Mouse (Mus musculus) frontal cortex, postnatal 36 days (tissue): ENCODE results near the gene Pear1.
"Not testable (repeated sequence)": the region's sequence is repeated elsewhere in the genome, so short reads cannot be mapped to it uniquely, and the experiment has no call there.

Source experiments
- DNase-seq, 2 experiments: peaks; one replicate each; pipeline ENCODE4 v3.0.0; 2022; ENCODE audit warnings: low spot score in 2 of 2

Gene Pear1

DNA sequence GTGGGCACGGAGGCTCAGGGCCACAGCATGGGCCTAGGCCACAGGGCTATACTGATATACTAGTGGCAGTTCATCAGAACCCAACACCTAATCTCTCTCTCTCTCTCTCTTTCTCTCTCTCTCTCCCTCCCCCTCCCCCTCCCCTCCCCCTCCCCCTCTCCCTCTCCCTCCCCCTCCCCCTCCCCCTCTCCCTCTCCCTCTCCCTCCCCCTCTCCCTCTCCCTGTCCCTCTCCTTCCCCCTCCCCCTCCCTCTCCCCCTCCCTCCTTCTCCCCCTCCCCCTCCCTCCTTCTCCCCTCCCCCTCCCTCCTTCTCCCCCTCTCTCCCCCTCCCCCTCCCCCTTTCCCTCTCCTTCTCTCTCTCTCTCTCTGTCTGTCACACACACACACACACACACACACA lies at the start of gene Pear1:
Pear1 (minus strand) TSS at position 101 of the 400 bp plus-strand sequence.
- DNase-seq, result not testable (repeated sequence)

DNA sequence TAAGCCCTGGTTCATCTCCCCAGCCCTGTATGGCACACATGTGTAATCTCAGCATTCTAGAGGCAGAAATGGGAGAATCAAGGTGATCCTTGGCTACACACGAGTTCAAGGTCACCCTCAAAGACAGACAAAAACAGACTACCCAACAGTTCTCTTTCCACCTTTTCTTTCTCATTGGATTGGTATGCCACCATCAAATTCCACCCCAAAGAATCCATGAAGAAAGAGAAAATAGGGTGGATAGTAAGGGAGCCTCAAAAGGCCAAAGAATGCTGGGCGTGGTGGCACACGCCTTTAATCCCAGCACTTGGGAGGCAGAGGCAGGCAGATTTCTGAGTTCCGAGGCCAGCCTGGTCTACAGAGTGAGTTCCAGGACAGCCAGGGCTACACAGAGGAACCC lies 40.0 kb upstream of the Pear1 start:
- DNase-seq, result not testable (repeated sequence)

DNA sequence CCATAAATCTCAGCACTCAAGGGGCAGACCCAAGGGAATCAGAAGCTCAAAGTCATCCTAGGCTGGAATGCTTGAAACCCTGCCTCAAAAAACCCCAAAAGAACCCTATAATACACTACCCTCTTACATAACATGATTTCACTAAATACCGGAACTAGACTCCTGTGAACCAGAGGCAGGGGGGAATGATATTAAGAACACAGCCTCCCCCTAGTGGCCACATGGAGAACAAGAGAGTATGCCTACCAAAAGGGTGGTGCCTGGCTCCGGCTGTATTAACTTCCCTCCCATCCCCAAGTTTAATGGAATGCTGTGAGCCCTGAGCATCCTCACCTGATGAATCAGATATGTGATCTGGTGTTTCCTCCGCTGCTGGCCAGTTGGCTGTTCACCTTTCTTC lies 35.7 kb upstream of the Pear1 start:
- peak; percentile 56 to 83 for DNase-seq

DNA sequence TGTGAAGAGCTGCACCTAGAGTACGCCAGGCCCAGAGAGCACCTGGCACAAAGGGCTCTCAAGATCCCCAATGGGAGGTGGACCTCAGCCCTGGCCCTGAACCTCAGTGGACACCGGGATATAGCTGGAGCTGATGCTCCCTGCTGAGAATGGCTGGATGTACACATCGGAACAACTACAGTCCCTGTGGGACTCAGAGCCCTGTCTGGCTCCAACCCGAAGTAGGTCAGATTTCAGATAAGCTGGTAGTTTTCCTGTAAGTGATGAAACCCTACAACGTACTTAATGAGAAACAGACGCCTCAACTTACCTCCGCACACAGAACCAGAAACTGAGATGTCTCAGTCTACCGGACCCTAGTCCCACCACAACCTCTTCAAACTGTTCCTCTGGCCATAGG lies 33.6 kb upstream of the Pear1 start:
- no peak for DNase-seq

DNA sequence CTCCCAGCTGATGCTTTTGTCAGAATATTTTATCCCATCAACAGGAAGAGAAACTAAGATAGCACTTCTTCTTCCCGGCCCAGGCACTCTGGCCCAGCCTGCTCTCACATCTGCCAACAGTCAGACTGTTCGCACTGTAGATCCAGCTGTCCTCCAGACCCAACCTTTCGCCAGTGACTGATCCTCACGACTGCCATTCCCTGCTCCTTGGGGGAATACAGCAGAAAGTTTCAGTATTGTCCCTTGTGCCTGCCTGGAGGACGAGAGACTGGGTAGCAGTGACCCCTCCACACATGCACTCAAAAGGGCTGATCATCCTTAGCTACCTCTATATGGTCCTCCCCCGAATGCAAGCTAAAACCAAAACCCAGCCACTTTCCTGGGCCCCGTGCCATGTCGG lies 31.8 kb upstream of the Pear1 start:
- no peak for DNase-seq

DNA sequence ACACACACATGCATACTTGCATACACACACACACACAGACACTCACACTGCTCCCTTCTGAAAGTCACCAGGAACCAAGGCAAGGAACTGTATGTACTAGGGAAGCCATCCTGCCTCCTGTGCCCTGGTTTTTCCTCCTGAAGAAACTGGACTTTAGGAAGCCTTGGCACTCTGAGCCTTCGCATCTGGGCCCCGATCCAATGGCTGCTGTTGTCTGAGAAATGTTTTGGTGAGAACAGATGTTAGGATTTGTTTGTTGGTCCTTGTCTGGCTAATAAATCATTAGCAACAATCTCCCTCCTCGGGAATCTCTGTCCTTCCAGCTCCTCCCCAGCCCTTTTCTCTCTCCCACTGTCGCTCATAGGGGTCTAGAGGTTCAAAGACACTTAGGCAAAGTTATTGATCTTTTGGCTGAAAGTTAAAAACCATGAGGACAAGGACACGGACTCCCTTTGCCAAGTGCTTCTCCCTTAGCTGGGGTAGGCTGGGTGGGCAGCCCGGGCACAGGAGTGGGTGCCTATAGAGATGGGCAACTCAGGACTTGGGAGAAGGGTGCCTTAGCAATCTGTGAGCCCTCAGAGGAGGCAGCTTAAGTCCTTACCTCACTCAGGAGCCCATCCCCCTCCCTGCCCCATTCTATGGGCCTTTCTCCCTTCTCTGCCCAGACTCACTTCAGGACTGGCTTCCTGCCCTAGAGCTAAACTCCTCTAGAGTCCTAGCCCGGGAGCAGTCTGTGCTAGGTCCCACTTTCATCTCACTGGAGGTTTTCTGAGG lies 30.9 kb upstream of the Pear1 start:
- no peak for DNase-seq

DNA sequence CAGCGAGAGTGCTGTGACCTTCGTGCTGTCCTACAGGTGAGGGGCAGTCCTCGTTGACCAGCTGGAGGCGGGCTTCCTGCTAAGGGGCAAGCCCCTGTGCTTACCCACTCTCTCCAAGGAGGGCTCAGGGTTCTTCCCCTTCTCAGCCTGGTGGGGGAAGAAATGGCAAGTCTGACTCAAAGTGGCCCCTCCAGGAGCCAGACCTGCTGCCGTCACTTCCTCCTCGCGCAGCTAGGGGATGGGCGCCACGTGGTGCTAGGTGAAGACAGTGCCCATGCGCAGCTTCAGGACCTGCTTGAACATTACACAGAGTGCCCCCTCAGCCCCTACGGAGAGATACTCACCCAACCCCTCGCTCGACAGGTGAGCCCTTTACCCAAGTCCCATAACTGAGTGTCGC lies 25.0 kb upstream of the Pear1 start:
- no peak for DNase-seq

DNA sequence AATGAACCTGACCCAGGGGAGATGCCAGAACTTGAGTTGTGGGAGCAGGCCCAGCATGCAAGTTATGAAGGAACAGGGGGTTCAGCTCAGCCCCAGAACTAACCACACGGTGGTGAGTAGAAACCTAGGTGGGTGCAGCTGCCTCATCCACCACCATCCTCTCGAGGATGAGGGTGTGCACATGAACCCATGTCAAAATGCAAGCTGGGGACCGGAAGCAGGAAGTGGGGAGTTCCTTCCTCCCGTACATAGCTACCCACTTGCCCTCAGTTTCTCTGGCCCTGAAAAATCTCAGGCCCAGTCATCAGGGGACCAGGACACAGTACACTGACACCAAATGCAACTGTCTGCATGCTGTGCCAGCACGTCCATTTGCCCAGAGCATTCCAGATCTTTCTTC lies 23.6 kb upstream of the Pear1 start:
- DNase-seq, result no peak

DNA sequence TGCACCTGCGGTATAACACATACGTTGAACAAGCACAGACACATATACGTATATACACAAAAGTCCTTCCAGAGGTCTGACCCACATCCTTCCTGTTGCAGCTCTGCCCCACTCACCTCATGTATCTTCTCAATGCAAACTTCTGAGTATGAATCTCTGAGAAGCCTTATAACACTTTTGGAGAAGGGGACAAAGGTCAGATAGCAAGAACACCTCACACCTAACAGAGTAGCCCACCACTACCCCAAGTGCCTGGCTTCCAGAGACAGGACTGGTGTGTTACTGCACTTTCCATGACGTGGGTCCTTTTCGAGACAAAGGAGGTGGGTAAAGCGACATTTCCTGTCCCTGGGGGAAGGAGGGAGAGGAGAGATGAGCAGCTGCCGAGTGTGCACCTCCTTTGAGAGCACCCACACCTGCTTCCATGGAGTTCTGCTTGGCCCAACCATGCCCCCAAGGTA lies 22.6 kb upstream of the Pear1 start, which contains the start of gene Sh2d2a:
Sh2d2a (plus strand) TSS at position 106 of the 461 bp plus-strand sequence.
- no peak for DNase-seq

DNA sequence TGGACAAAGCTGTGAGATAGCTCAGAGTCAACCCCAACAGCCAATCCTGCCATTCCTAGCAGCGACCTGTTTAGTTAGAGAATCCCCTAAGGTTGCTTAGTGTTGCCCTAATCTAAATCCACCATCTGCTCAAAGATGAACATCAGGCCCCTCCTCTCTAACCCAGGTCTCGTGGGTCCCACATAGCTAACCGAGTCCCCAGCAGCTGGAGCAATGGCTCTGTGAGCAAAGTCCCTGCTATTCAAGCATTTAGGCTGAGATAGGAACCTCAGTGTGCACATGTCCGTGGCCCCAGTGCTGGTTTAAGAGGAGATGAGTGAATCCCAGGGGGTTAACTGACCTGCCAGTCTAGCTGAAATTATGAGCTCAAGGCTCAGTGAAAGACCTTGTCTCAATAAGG lies 22.1 kb upstream of the Pear1 start:
- no peak for DNase-seq

DNA sequence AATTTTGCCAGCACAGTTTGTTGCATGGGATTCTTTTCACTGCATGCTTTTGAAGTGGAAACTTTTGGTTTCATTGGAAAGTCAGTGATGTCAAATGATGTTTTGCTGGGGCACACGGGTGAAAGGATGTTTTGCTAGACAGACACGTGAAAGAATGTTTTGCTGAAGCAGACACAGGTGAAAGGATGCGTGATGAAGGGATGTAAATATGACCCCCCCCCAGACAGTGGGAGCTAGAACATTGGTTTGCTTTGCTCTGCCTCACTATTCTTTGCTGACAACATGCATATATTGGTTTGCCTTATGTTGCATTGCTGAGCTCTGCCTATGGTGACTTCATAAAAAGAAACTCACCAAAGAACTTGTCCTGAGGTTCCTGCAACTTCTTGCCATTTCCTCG lies 20.9 kb upstream of the Pear1 start:
- no peak for DNase-seq

DNA sequence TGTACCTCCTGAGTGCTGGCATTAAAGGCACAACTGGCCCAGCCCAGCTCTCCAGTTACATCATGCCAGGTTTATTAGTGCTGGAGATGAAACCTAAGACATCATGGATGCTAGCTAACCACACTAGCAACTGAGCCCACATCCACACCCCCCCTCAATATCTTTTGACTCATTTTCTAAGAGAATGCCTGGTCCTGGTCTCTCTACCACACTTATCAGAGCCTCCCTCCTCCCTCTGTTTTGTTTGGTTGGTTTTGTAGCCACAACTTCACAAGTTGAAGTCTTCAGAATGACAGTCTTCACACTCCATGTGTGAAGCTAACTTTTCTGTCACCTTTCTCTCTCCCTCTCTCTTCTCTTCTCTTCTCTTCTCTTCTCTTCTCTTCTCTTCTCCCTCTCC lies 16.8 kb upstream of the Pear1 start:
- no peak for DNase-seq

DNA sequence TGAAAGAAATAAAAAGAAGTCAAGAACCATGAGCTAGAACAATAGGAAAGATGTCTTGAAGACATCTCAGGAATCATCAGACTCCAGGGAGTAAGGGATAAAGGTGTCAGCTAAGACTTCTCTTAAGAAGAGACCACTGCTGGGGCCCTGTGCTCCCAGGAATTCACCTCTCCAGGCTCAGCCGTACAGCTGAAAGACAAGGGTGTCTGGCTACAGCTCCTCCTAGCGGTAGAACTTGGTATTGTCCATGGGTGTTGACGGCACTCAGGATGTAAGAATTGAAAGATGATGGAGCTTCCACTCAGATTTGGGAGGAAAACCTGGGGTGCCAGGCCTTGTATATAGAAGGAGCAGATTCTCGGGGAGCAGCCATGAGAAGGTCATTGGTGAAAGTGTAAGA lies 14.5 kb upstream of the Pear1 start:
- DNase-seq, result peak; percentile 78 to 79

DNA sequence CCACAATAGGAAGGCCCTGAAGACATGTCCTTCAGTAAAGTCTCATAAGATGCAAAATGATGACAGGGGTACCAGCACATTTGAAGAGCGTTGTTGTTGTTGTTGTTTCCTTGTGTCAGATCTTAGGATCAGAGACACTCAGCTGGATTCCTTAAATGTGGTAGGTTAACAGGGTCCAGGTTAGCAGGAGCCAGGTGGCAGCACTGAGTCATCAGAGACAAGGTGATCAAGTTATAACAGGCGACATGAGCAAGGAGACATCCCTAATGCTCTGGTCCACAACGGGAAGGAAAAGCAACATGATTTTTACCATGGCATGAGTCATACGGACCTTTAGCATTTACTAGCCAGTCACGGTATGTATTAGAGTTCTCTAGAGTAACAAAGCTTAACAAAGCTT lies 9.4 kb upstream of the Pear1 start:
- no peak for DNase-seq

DNA sequence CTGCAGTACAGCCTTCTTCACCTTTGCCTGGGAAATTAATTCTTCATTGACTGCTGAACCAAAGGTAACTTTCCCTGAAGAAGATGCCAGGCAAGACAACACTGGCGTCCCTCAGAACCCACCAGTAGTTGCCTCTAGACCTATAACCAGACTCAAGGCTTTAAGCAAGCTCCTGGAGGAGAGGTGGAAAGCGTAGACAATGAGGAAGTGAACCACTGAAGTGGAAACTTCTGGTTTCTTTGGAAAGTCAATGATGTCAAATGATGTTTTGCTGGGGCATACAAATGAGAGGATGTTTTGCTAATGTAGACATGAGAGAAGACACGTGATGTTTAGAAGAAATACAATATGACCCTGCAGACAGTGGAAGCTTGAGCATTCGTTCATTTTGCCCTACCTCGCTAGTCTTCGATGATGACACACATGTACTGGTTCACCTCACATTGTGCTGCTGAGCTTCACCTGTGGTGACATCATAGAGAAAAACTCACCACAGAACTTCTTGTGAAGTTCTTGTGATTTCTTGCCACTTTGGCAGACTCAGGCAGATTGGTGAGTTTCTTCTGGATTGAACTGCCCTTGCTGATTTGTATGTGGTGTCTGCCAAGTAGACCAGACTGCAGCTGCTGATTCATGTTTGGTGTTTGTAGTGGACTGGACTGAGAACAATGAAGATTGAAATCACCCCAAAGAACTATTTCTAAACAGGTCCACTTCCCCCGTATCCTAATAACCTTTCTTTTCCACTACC lies 8.2 kb upstream of the Pear1 start:
- DNase-seq, result no peak

DNA sequence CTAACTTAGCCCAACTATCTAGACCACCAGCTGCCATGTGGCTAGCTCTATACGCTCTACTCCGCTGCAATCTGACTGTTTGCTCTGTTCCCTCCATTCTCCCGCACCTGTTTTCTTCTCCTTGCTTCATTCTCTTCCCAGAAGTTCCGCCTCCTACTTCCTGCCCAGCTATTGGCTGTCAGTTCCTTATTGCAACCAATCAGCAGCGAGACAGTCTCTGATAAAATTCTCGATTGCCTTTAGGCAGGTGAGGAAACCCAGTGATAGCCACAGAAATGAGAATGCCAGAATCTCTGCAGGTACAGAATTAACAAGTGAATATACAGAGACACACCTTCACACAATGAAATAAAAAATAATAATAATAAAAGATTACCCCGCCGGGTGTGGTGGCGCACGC lies 4.9 kb upstream of the Pear1 start:
- DNase-seq, result no peak

DNA sequence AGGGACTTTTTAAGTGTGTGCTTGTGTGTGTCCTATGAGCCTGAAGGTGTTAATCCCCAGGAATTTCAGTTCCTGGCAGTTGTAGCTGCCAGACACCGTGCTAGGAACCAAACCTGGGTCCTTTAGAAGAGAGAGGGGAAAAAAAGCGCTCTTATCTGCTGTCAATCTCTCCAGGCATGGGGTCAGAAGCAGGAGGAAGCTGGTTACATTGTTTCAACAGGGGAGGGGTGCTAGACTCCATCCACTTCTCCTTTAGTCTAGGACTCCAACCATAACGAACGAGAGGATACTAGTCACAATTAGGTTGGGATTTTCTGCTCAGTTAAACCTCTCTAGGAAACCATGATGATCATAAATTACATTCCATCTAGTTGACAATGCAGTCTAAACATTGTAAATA lies 4.3 kb upstream of the Pear1 start:
- DNase-seq, result no peak

DNA sequence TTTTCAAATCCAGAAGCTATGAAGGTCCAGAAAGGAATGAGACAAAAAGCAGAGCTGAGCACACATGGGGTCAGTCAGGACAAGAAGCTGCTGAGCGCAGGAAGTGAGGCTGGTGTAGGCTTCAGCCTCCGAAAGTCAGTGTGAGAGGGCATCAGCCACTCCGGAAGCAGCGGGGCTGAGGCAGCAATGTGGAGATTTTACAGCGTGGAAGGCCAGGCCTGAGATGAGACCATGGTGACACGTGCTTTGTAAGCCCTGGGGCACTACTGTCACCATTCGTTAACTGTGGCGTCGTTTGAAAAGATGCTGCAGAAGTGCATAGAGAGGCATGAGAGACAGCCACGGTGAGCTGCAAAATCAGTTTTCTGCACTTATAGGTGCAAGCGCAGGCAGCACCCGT lies 5.9 kb downstream of the Pear1 start:
- no peak for DNase-seq

DNA sequence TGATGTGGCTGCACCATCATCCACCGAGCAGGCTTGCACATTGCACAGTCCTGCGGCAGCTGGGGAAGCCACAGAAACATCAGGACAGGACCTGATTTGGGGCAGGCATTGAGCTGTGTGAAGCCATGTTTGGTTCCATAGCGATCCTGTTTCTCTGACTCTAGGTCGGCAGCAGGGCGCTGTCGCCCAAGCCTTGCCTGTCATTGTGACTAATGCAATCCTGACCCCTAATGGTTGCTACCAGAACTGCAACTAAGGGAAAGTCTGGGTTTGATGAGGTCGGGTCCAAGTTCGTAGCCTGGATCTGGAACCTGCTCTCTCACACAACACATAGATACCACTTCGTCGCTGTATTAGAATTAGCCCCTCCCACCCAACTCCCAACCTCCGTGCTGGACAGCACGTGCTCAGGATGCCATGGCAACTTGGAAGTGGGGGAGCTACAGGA lies 7.4 kb downstream of the Pear1 start:
- DNase-seq, result peak; percentile 69 to 84

DNA sequence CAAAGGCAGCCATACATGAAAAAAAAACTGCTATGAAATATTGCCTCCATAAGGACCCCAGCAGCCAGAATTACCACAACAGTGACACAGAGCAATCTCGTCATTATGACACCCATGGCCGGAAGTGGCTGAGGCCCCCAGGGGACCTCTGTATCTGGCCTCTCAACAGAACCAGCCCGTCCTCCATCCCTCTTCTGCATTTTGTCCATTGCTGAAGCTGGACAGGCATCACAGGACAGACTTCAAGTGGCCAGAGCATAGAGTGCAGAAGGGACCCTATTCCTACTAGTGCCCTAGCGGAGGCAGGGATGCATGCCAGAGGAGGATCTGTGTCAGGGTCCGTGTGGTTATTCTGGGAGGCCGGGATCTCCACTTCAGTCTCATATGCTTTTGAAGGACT lies 7.9 kb downstream of the Pear1 start:
- no peak for DNase-seq

DNA sequence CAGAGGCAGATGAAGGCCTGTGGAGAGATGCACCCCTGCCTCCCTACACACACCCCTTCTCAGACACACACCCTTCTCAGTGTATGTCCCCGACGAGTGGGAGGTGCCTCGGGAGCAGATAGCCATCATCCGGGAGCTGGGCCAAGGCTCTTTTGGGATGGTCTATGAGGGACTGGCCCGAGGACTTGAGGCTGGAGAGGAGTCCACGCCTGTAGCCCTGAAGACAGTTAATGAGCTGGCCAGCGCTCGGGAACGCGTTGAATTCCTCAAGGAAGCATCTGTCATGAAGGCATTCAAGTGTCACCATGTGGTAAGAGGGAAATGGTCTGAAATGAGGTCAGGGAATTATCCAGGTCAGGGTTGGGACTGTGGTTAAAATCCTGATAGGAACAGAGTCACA lies 11.2 kb downstream of the Pear1 start:
- DNase-seq, result no peak

DNA sequence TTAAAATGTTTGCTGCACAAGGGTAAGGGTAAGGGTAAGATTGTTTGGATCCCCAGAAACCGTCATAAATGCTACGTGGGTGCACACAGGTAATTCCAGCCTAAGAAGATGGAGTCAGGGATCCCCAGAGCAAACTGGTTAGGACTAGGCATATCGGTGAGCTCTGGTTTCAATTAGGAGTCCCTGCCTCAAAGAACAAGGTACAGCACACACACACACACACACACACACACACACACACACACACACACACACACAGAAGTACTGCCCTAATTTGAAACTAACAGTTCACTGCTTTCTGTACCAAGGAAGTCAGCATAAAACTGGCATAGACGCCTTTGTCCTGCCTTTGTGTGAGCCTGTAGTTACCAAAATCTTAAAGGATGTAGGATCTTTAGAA lies 11.7 kb downstream of the Pear1 start:
- DNase-seq, result no peak

DNA sequence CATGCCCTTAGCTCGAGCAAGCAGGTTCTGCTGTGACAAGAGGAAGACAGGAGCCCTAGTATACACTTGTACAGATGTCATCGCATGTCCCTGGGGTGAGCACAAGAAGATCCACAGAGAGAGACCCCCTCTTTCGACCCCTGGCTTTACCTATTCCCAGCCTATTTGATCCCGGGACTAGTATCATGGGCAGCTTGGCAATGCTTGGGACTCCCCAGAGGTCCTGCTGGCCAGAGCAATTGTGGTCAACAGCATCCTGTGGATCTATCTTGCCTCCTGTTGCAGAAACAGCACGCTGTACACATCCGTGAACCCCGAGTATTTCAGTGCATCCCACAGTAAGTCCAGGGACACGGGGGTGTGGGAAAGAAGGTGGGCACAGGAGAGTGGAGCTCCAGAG lies 12.8 kb downstream of the Pear1 start:
- DNase-seq, result no peak
